Mouse (Mus musculus): Measurements from ENCODE around the gene Ipp. TPM values are rescaled to one million over a fixed set of nuclear protein-coding genes. Genes with fewer than 3 reads are reported as not detected.

Ipp gene
- total RNA-seq, 2 experiments from 2014 or later, result 20.7 to 21.0 TPM

DNA sequence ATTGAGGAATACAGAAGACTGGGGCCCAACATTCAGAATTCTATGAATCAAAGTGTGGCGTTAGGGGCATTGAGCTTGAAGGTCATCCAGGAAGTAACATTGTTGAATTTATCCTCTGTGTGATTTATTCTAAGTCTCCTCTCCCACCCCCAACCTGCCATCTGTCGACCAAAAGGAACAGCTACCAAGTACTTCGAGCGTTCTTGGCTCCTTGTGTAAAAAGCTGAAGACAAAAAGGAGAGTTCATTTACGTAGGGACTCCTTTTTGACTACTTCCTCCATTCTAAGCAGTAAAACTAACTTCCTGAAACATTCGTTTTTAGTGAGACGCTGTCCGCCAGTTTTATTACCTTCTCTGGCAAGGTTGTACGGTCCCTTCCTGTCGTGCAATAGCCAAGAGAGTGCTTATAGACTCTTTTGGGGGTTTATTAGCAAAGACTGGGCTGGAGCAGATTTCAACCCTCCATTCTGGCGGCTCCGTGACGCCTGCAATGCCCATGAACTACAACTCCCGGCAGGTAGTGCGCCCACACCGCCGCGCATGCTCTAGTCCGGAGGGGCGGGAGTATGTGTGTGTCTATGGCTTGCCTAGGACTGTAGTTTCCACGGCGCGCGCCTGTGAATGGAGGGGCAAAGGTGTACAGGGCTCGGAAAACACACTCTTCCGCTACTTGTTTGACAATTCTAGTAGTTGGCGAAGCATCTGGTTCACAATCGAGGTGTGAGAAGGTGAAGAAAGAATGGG, 49.4 kb downstream of the Ipp start:
- DNase-seq (ENCODE audit: low spot score in 2 of 2), result peak; percentile 73 to 89

DNA sequence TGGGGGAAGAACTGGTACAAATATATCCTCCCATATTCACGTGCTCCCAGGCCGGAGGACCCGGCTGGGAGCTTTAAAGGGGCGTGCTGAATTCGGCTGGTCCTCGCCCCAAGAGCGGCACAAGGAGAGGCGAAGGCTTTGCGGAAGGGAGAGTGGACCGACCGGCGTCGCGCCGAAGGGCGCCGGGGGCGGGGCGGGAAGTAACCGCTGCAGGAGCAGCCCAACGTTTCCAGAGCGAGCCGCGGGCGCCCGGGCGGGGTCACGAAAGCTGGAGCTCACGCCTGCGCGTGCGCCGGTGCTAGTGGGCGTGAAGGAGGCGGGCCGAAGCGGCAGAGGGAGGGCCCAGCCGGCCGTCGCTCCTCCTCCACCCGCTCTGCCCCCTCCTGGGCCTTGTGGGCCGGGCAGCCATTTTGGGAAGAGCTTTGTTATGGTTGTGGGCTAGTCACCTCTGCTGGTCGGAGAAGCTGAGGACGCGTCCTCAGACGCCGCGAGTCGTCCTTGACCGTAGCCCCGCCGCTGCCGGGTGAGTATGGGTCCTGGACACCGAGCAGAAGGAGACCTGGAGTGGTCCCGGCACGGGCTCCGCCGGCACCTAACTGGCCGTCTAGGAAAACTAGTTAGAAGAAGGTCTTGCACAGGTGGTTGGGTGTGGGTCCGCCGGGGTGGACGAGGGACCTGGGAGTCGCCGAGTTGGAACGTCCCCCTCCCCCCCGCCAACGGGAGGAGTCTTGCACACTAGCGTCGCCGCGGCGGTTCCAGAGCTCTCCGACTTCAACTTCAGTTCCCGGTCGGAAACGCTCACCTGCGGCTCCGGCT, 50.2 kb downstream of the Ipp start, which contains the start of gene Gpbp1l1:
Gene Gpbp1l1, plus strand, starts transcription at position 353 of the 816 bp plus-strand sequence.
- DNase-seq (ENCODE audit: low spot score in 2 of 2), result peak; percentile 97 to 98

DNA sequence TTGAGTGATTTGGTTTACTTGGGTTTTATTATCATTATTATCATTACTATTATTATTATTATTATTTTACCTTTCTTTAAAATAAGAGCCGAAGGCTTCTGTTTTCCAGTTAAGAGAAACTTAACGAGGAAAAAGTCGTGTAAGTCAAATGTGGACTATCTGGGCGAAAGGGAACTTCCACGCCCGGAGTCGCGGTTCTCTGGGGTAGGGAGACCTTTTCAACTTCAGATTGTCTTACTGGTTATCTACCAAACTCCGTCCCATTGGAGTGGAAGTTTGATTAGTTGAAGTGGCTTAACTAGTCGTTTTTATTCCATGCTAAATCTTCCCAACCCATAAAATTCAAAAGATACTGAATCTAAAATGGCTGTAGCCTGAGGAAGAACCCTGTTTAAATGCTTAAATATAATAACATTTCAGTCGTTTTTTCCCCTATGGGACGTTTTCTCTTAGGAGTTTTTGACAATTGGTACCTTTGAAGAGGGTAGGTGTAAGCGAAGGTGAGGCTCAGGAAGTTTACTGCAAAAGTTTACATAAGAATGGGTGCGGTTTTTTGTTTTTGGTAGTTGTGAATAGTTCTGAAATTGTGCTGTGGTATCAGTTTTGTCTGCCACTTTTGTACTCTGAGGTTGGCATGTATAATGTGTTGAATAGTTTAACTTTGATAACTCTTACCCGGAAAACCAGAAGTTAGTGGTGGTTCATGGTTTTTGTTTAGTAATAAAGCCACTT, 51.0 kb downstream of the Ipp start:
- no peak for DNase-seq (ENCODE audit: low spot score in 2 of 2)

Other genes with a start within 250 kb of the Ipp start
- gene Mast2, start 43.4 kb upstream of the Ipp start, total RNA-seq (2021), result 10 to 100 TPM; 60.1 to 63.3 TPM
- 10 to 100 TPM; 17.8 to 18.4 TPM for gene Tmem69, start 48.4 kb downstream of the Ipp start, total RNA-seq (2021)
- 10 to 100 TPM; 68.3 to 77.2 TPM for gene Gpbp1l1, start 50.1 kb downstream of the Ipp start, total RNA-seq (2021)
- gene Ccdc17, start 89.1 kb downstream of the Ipp start, total RNA-seq (2021), result 10 to 100 TPM; 14.4 to 16.1 TPM
- gene Nasp, start 120.4 kb downstream of the Ipp start, total RNA-seq (2021), result 10 to 100 TPM; 71.2 to 80.6 TPM
- 100 to 1,000 TPM; 756 to 759 TPM for gene Akr1a1, start 144.1 kb downstream of the Ipp start, total RNA-seq (2021)
- 100 to 1,000 TPM; 471 to 527 TPM for gene Prdx1, start 178.0 kb downstream of the Ipp start, total RNA-seq (2021)
- 10 to 100 TPM; 26.7 to 27.1 TPM for gene Mmachc, start 200.9 kb downstream of the Ipp start, total RNA-seq (2021)
- 10 to 100 TPM; 22.3 to 22.6 TPM for gene Ccdc163, start 201.0 kb downstream of the Ipp start, total RNA-seq (2021)
- gene Tesk2, start 213.4 kb downstream of the Ipp start, total RNA-seq (2021), result 1 to 10 TPM; 7.0 to 7.4 TPM